Mouse (Mus musculus): ENCODE measurements around the gene Pde4d. TPM values are rescaled to one million over a fixed set of nuclear protein-coding genes. Genes with fewer than 3 reads are reported as not detected.

The Pde4d gene
- polyA plus RNA-seq, 1 experiment from 2014 or later: 12.4 TPM

DNA sequence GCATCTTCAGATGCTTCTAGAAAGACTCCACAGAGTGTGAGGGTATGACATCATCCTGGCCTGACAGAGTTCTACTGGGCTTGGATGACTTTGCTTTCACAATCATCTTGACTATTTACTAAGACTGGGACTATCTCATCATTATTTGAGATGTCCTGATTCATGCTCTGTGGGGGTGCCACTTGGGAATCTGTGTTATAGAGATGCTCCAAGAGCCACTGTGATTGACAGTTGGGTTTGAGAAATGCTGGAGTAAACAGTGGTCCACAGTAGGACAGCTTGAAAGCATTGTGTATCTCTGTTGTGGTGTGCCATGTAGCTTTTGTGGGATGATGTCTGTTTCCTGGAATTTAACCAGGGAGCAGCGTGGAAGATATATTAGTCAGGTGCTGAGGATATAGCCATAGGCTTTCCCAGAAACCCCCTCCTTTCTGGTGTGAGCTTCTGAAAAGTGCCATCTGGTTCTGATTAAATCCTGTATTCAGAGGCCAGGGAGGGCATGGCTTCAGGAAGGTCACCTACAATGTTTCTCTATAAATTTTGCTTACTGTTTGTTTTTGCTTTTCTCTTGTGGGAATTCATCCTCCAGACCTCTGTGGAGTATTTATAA is 89.1 kb downstream of the Pde4d start:
- Histone ChIP-seq H3K4me3 (no peak overlapping the region), H3K36me3 (no peaks in the 10 kb centered on the region), H3K27me3 (replicated peaks) (no peaks in the 10 kb centered on the region), H3K9me3 (no peaks in the 10 kb centered on the region), H3K9ac (no peak overlapping the region), H3K4me2 (replicated peaks) (no peak overlapping the region), H3K27ac (no peak overlapping the region), H3K4me1 (no peaks in the 10 kb centered on the region)
- no peak for ATAC-seq (ENCODE audit: low FRiP score, low read depth)
- WGBS: 67% methylated on average over 1 of the region's 1 CpGs

DNA sequence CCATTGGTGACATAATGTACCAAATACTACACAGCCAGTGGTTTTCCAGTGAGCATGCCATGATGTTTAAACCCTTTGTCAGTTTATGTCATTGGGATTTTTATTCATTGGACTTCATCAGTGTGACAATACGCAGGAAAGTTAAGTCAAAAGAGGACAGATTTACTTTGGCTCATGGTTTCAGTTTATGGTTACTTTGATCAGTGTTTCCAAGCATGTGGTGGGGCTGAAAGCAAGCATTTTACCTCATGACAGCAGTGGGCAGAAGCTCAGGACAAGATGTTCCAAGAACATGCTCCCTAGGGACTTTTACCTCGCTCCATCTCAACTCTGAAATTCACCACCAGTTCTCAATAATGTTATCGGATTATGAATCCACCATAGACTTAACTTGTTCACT is 91.7 kb downstream of the Pde4d start:
- no peak overlapping the region for H3K4me3 ChIP-seq
- H3K27me3 ChIP-seq (replicated peaks): no peaks in the 10 kb centered on the region
- no peak overlapping the region for H3K27ac ChIP-seq
- no peak overlapping the region for H3K4me2 ChIP-seq (replicated peaks)
- WGBS: 93% methylated on average over 3 of the region's 3 CpGs
- H3K36me3 ChIP-seq: no peaks in the 10 kb centered on the region
- no peaks in the 10 kb centered on the region for H3K9me3 ChIP-seq
- H3K9ac ChIP-seq: no peak overlapping the region
- no peak for ATAC-seq (ENCODE audit: low FRiP score, low read depth)
- no peaks in the 10 kb centered on the region for H3K4me1 ChIP-seq

DNA sequence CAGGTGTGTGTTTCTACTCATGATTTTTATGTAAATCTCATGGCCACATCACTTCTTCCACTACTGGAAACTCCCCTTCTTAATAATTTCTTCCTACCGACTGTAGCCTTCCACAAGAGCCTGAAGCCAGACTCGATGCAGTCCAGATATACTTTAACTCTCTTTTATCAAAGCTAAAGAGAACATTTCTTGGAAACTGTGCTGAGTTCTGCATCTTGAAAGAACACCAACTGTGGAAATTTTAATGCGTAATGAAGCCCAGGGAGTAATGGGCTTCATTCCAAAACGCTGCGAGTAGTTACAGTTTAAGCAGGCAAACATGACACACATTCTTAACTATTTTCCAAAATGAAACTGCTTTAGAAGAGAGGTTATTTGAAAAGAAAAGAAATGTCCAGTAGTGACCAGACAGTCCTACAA is 92.6 kb downstream of the Pde4d start:
- Histone ChIP-seq H3K9me3 (no peaks in the 10 kb centered on the region), H3K27ac (no peak overlapping the region), H3K36me3 (no peaks in the 10 kb centered on the region), H3K4me3 (no peak overlapping the region), H3K4me1 (no peaks in the 10 kb centered on the region), H3K9ac (no peak overlapping the region), H3K4me2 (replicated peaks) (no peak overlapping the region), H3K27me3 (replicated peaks) (no peaks in the 10 kb centered on the region)
- ATAC-seq (ENCODE audit: low FRiP score, low read depth): no peak
- WGBS: 92% methylated on average over 5 of the region's 5 CpGs

DNA sequence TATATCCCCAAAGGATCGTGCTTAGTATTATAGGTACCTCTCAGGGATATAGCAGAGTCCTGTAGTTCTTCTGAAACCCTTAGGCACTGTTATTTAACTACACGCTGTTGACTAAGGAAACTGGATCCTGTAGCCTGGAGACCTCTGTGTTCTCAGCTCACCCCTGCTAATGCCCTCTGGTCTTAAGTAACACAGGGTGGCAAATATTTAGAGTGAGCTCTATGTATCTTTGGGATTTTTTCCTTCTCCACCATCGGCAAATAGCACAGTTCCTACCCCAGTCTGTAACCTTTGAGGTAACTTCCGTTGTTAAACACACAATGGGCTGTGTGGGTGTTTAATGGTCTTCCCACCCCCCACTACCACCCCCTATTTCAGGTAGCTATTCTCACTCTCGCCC is 102.5 kb downstream of the Pde4d start:
- Histone ChIP-seq H3K27me3 (replicated peaks) (no peaks in the 10 kb centered on the region), H3K4me2 (replicated peaks) (no peak overlapping the region), H3K4me3 (no peak overlapping the region), H3K27ac (no peak overlapping the region), H3K4me1 (no peaks in the 10 kb centered on the region), H3K36me3 (no peaks in the 10 kb centered on the region), H3K9me3 (no peaks in the 10 kb centered on the region), H3K9ac (no peak overlapping the region)
- ATAC-seq (ENCODE audit: low FRiP score, low read depth): no peak
- WGBS: 73% methylated on average over 5 of the region's 5 CpGs

DNA sequence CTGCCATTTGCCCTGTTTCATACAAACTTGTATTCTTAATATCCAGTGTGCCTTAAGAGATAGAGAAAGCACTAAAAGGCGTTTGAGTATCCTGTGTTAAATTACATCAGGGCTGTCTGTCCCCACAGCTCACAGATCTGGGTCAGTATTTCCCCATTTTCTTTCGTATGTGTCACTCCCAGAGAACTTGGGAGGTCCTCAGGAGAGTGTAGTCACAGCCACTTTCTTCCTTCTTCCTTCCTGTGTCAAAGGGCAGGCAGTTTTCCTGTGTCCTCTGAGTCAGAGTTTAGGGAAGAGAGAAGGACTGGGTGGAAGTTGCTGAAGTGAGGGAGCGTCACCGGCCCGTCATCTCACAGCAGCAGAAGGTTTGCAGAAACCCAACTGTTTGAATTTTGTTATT is 103.2 kb downstream of the Pde4d start:
- ATAC-seq (ENCODE audit: low FRiP score, low read depth): no peak
- no peaks in the 10 kb centered on the region for H3K9me3 ChIP-seq
- no peak overlapping the region for H3K27ac ChIP-seq
- H3K27me3 ChIP-seq (replicated peaks): no peaks in the 10 kb centered on the region
- WGBS: 77% methylated on average over 5 of the region's 5 CpGs
- no peaks in the 10 kb centered on the region for H3K36me3 ChIP-seq
- no peaks in the 10 kb centered on the region for H3K4me1 ChIP-seq
- no peak overlapping the region for H3K4me3 ChIP-seq
- no peak overlapping the region for H3K9ac ChIP-seq
- H3K4me2 ChIP-seq (replicated peaks): no peak overlapping the region

DNA sequence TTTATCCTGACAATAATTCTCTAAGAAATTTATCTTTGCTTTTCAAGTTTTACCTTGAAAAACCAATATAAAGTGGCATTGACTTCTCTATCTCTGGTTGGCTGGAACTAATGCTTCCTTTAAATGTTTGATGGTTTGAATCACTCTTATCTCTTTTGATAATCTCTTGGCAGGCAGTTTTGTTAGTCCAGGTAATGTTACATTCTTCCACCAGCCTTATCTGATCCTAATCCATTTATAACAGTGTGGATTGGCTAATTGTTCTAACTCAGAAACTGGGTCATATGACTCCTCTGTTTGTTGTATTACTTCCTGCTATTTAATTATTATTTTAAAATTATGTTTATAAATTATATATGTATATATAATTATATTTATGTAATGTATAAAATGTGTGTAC is 105.2 kb downstream of the Pde4d start:
- H3K27ac ChIP-seq: no peak overlapping the region
- H3K4me1 ChIP-seq: no peaks in the 10 kb centered on the region
- H3K36me3 ChIP-seq: no peaks in the 10 kb centered on the region
- H3K9me3 ChIP-seq: no peaks in the 10 kb centered on the region
- no peak overlapping the region for H3K4me2 ChIP-seq (replicated peaks)
- ATAC-seq (ENCODE audit: low FRiP score, low read depth): no peak
- H3K27me3 ChIP-seq (replicated peaks): no peaks in the 10 kb centered on the region
- no peak overlapping the region for H3K9ac ChIP-seq
- no peak overlapping the region for H3K4me3 ChIP-seq

DNA sequence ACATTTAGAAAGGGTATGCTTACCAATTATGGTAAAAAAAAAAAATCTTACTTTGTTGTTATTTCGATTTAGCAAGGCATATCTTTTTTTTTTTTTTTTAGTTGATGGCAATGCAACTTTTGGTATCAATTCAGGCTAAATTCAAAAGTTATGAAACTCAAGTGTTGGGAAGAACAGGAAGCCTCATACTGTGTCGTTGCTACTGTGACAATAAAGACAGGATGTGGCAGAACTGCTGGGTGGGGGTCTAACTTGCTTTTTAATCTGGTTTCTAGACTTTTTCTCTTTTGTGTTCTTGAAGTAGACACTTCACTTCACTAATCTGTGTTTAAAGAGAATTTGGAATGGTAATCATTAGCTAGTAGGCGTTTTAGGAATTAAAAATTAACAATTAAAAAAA is 147.2 kb downstream of the Pde4d start:
- H3K27me3 ChIP-seq (replicated peaks): no peaks in the 10 kb centered on the region
- no peak overlapping the region for H3K4me3 ChIP-seq
- no peaks in the 10 kb centered on the region for H3K4me1 ChIP-seq
- H3K4me2 ChIP-seq (replicated peaks): no peak overlapping the region
- no peaks in the 10 kb centered on the region for H3K9me3 ChIP-seq
- no peaks in the 10 kb centered on the region for H3K36me3 ChIP-seq
- no peak overlapping the region for H3K27ac ChIP-seq
- no peak overlapping the region for H3K9ac ChIP-seq
- 75% methylated on average over 3 of the region's 3 CpGs for WGBS
- no peak for ATAC-seq (ENCODE audit: low FRiP score, low read depth)

DNA sequence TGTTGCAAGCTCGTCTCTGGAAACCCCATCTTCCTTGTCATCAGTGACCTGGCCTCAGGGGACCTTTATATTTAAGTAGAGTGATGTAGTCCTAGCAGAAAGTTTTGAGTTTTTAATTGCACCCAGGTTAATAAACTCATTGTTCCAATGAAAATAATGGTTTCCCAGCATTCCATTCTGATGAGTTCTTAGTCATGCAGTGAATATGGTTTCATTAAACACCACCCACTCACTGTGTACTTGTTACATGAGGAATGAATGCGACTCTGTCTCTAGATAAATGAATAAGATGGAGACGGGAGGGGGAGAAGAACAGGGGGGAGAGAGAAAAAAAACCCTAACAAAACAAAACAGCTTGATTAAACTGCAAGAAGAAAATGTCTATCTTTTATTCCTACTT is 148.9 kb downstream of the Pde4d start:
- H3K9ac ChIP-seq: no peak overlapping the region
- ATAC-seq (ENCODE audit: low FRiP score, low read depth): no peak
- no peak overlapping the region for H3K4me2 ChIP-seq (replicated peaks)
- H3K27me3 ChIP-seq (replicated peaks): no peaks in the 10 kb centered on the region
- no peaks in the 10 kb centered on the region for H3K4me1 ChIP-seq
- H3K27ac ChIP-seq: no peak overlapping the region
- H3K36me3 ChIP-seq: no peaks in the 10 kb centered on the region
- WGBS: 78% methylated on average over 3 of the region's 3 CpGs
- no peaks in the 10 kb centered on the region for H3K9me3 ChIP-seq
- H3K4me3 ChIP-seq: no peak overlapping the region

DNA sequence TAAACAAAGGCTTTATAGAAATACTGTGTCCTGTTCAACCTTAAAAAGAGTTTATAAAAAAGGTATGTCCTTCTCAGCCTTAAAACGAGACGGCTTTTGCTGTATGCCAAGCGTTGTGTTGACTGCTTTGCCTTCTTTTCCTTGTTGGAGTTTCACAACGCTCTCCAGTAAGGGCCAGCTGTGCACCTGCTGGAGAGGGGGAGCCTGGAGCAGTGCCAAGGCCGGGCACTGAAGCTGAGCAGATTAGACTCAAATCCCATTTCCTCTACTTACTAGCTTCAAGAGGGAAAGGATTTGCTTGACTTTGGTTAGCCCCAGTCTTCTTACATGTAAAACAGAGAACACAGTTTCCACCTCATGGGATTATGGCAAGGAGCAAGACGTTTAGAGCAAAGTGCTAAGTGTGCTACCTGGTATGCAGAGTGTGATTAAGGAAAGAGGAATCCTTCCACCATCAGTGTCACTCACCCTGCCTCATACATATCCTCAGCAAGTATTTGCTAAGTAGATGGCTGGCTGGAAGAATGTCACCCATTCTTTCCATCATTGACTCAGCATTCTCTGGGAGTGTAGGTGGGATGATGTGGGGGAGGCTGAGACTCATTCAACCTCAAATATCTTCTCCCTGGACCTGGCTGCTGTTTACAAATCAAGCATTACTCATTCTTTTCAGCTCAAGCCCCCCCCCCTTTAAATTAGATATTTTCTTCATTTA is 149.6 kb downstream of the Pde4d start:
- Histone ChIP-seq H3K36me3 (no peaks in the 10 kb centered on the region), H3K9me3 (no peaks in the 10 kb centered on the region), H3K27me3 (replicated peaks) (no peaks in the 10 kb centered on the region), H3K4me2 (replicated peaks) (no peak overlapping the region), H3K4me1 (no peaks in the 10 kb centered on the region), H3K27ac (no peak overlapping the region), H3K9ac (no peak overlapping the region), H3K4me3 (no peak overlapping the region)
- WGBS: 80% methylated on average over 6 of the region's 6 CpGs
- ATAC-seq (ENCODE audit: low FRiP score, low read depth): no peak

DNA sequence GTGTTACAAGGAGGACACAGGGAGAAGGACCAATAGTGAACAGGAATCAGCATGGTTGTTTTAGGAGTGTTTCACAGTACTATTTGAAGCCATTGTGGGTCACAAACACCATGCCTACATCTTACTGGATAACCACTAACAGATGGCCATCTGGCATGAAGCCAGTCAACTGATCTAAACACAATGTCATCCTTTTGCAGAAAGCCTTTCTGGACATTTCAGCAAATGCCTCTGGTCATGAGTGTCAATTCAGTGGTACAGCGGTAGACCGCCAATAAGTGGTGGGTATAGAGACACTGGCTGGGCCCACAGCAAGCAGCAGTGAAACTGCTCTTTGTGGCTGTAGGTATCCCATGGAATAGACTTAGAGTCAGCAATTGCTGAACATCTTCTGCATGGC is 151.3 kb downstream of the Pde4d start:
- H3K4me3 ChIP-seq: no peak overlapping the region
- H3K36me3 ChIP-seq: no peaks in the 10 kb centered on the region
- H3K9me3 ChIP-seq: no peaks in the 10 kb centered on the region
- no peaks in the 10 kb centered on the region for H3K4me1 ChIP-seq
- H3K4me2 ChIP-seq (replicated peaks): no peak overlapping the region
- no peaks in the 10 kb centered on the region for H3K27me3 ChIP-seq (replicated peaks)
- no peak for ATAC-seq (ENCODE audit: low FRiP score, low read depth)
- WGBS: 96% methylated on average over 2 of the region's 2 CpGs
- no peak overlapping the region for H3K27ac ChIP-seq
- H3K9ac ChIP-seq: no peak overlapping the region

DNA sequence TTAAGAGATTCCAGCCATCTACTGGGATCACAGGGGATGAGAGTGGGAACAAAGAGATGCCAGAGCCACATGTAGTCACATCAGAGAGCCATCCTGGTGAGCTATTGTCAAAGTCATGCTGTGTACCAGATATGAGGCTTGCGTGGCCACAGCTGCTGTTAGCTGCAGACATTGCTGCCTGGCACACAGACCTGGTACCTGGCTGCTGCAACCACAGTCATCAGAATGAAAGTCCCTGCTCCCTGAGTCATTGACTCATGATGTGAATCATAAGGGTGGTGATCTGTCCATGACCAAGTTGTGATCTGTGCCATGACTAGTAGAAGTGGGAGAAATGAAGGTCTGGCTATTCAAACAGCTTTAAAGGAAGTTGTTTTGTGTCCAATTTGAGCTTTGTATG is 153.8 kb downstream of the Pde4d start:
- WGBS: 33% methylated on average over 1 of the region's 1 CpGs
- H3K27me3 ChIP-seq (replicated peaks): no peaks in the 10 kb centered on the region
- H3K9ac ChIP-seq: no peak overlapping the region
- H3K4me1 ChIP-seq: no peaks in the 10 kb centered on the region
- no peak overlapping the region for H3K4me3 ChIP-seq
- H3K4me2 ChIP-seq (replicated peaks): no peak overlapping the region
- H3K36me3 ChIP-seq: no peaks in the 10 kb centered on the region
- no peak for ATAC-seq (ENCODE audit: low FRiP score, low read depth)
- no peaks in the 10 kb centered on the region for H3K9me3 ChIP-seq
- H3K27ac ChIP-seq: no peak overlapping the region

DNA sequence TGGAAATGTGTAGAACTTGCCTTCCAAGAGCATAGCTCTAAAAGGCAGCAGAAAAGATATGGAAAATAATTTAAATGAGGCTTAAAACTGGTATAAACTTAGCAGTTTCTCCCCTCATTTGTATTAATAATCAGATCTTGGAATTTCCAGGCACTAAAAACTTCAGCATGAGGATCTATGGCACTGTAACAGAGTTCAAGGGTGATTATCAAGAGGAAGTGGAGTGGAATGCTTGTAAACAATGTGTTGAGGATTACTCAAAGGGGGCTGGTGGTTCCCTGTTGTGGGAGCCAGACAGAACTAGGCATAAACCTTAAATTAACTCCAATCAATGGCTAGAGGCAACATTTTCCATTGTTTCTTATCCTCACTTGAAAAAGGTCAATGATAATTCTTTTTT is 154.5 kb downstream of the Pde4d start:
- Histone ChIP-seq H3K4me1 (no peaks in the 10 kb centered on the region), H3K27me3 (replicated peaks) (no peaks in the 10 kb centered on the region), H3K4me3 (no peak overlapping the region), H3K27ac (no peak overlapping the region), H3K4me2 (replicated peaks) (no peak overlapping the region), H3K36me3 (no peaks in the 10 kb centered on the region), H3K9ac (no peak overlapping the region), H3K9me3 (no peaks in the 10 kb centered on the region)
- ATAC-seq (ENCODE audit: low FRiP score, low read depth): no peak

DNA sequence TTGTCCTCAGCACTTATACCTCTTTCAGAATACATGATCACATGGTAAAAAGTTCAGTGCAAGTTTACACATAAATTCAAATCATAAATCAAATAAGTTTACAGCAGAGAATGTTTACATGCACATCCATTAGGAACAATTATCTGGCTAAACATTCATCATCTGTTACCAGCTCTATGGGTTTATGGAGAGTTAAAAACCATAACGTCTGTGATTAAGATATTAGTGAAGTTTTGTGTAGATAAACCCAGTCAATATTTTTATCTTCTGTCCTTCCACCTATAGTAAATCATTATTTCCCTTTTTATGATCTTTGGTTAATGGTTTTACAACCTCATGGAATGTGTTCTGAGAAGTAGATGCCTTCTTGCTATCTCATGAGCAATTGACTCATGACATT is 168.5 kb downstream of the Pde4d start:
- Histone ChIP-seq H3K4me3 (no peak overlapping the region), H3K9me3 (no peaks in the 10 kb centered on the region), H3K27ac (no peak overlapping the region), H3K27me3 (replicated peaks) (no peaks in the 10 kb centered on the region), H3K4me2 (replicated peaks) (no peak overlapping the region), H3K9ac (no peak overlapping the region), H3K4me1 (no peaks in the 10 kb centered on the region), H3K36me3 (no peaks in the 10 kb centered on the region)
- 67% methylated on average over 1 of the region's 1 CpGs for WGBS
- no peak for ATAC-seq (ENCODE audit: low FRiP score, low read depth)
